Mouse (Mus musculus) liver, adult (tissue): ENCODE data around the gene Osbpl5.

Experiments used
- GATA4 ChIP-seq: IDR thresholded peaks from 2 replicates; pipeline ENCODE4 v1.6.1; 2014; ENCODE audit warnings: mild to moderate bottlenecking, low read length; ENCODE audit not compliant: insufficient replicate concordance

Gene Osbpl5

DNA sequence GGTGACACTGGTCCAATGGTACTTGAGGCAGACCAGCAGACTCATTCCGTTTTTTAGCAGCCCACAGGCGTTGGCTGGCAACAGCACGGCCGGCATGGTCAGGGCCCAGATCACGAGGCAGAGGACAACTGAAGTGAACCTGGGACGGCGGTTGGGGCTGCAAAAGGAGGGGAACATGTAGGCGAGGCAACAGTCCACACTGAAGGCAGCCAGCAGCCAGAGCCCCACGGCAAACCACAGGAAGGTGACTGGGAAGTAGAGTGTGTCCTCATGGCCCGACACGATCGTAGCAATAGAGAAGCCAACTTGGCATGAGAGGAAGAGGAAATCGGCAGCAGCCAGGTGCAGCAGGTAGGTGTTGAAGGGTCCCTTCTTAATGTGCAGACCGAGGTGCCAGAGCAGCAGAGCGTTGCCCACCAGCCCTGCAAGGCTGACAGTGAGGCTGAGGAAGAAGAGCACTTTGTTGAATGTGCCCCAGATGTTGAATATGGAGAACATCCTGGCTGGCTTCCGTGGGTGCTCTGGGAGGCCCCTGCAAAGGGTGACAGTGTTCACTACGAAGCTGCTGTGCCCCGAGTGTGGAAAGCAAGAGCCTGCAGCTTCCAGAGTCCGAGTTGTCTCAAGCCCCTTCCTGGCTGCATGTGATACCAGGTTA is 8.2 kb upstream of the Osbpl5 start:
- no peak for TF ChIP-seq GATA4

DNA sequence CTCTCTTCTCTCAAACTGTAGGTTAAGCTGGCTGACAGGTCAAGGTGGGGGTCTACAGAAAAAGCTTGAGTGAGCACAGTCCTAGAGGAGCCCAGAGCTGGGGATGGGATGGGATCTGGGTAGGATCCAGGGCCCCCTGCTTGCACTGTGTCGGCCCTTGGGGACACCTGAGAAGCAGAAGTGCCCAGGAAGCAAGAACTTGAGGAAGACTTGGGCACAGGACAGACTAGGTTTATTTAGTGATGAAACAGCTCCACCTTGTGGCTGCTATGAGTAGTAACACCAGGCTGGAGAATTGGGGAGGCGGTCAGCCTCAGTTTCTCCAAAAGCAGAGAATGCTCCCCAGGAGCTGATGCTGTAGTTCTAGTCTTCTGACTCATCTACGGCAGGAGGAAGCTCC is 7.0 kb upstream of the Osbpl5 start:
- TF ChIP-seq GATA4 = no peak

GRCm38 (mm10) chr7:143758956-143759355 is 2.2 kb upstream of the Osbpl5 start:
- no peak for TF ChIP-seq GATA4

DNA sequence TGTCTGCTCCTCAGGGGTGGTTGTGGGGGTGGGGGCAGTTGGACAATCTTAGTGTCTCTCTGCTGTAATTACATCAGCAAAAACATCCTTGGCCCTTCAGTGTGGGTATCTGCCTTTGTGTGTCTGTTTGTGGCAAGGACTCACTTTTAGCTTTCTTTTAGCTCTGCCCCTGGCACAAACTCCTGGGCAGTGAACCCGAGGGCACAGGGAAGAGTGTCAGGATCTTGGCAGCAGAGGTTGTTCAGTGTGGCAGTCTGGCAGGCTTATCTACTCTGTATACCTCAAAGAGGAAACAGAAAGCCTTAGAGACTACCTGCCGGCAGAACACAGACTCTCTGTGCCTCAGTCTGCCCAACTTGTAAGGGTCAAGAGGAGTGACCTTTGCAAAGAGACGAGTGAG is 911 bp upstream of the Osbpl5 start:
- no peak for TF ChIP-seq GATA4

DNA sequence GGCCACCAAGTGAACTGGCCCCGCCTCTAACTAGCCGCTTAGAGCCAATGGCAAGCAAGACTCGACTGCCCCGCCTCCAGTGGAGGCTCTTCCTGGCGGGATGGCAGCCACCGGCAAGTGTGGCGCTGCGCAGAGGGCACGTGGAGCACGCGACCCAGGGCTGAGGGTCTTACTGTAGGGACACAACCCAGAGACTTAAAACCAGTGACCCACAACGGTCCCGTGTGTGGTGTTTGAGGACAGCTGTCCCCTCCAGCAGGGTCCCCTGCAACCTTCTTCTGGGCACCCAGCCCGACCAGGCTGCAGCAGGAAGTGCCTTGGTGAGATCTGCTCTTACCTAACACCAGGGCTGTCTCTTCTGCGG is 224 bp upstream of the Osbpl5 start:
- no peak for TF ChIP-seq GATA4

DNA sequence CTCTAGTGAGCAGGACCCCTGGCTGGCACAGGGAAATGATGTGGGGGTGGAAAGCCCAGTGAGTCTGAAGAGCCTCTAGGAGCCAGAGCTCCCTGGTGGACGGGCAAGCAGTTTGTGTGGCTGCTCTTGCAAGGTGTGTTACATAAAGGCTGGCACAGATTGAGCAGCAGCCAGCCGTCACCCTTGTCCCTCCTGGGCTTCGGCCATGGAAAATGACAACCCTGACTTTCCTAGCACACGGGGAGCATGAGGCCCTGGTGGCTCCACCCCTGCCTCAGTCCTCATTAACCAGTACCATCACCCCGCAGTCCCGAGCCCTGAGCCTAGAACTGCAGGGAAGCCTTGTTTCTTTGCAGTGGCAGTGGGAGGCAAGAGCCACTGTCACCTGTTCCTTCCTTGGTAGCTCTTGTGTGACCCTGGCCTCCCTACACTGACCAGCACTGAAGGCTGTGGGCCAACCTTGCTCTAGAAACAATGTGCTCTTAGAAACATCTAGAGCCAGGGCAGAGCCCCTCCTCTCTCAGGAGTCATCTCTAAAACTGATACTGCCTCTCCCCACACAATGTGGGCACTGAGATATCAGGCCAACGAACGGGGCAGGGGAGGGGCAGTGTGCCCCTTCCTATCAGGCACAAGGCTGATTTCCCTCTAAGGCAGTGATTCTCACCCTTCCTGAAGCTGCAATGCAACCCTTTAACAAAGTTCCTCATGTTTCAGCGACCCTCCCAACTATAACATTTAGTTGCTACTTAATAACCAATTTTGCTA is 1.2 kb downstream of the Osbpl5 start:
- TF ChIP-seq GATA4 = no peak

- no peak for TF ChIP-seq GATA4
These were observed 2.6 kb downstream of the Osbpl5 start for GRCm38 (mm10) chr7:143753990-143754715.

DNA sequence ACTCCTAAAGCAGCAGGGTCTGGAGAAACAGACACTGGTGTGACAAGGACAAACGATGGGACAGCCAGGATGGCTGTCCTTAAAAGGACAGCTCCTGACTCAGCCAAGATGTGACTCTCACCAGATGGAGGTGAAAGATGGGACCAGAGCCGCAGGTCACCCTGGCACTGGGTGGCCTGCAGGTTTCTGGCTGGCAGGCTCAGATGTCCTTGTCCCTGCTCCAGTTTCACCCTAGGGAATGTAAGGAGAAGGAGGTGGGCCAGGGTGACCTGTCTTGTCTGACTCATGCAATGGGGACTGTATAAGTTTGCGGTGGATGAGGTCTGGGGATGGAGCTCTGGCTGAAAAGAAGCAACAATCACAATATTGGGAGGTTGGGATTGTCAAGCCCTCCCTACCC is 4.2 kb downstream of the Osbpl5 start:
- no peak for TF ChIP-seq GATA4

GRCm38 (mm10) chr7:143752056-143752455 is 4.7 kb downstream of the Osbpl5 start:
- TF ChIP-seq GATA4 = peak; percentile 69; the same call in 1 of the 2 replicates

- TF ChIP-seq GATA4 = no peak; the same call in 1 of the 2 replicates
These were observed 5.4 kb downstream of the Osbpl5 start for GRCm38 (mm10) chr7:143751380-143751779.

DNA sequence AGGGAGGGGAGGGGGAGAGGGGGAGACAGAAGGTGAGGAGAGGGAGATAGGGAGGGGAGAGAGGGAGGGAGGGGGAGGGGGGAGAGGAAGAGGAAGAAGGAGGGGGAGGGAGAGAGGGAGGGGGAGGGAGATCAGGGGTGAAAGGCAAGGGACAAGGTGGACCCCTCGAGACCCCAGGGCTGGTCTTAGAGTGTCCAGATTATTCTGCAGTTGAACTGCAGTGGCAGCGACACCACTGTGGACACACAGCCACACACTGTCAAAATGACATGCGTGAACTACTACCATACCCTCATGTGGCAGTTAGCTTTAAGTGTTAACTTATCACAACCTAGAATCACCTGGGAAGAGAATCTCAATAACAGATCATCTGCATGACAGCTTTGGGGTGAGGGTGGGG is 7.7 kb downstream of the Osbpl5 start:
- TF ChIP-seq GATA4 = no peak

DNA sequence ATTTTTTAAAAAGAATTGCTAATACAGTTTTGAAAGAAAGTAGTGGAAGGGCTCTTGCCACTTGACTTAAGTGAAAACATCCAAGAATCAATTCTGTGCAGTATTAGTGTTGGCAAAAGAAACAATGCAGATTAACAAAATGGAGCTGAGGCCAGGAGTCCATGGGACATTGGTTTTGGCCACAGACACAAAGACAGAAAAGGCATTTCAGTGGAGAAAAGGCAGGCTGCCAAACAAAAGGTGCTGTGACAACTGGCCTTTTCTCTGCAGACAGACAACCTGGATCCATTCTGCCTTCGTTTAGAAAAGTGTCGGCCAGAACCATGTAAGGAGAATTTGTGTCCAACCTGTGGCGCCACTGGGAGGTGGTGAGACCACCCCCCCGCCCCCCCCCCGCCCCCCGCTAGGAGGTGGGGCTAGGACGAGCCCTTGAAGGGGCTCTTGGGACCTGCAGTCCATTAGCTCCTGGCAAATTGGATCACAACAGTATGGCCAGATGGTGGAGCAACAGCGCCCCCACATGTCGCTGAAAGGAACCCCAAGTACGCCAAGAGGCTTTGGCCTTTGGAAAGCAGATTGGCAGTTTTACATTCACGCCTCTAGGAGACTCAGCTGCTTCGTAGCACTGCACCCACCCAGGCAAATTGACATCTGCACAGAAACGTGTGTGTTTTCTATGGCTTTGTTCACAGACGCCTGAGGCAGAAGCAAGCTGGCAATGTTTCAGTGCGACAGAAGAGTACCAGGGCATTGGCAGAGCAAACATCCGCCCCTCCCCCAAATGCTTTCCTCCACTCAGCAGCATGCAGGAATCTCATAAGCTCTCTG is 8.5 kb downstream of the Osbpl5 start:
- no peak for TF ChIP-seq GATA4

DNA sequence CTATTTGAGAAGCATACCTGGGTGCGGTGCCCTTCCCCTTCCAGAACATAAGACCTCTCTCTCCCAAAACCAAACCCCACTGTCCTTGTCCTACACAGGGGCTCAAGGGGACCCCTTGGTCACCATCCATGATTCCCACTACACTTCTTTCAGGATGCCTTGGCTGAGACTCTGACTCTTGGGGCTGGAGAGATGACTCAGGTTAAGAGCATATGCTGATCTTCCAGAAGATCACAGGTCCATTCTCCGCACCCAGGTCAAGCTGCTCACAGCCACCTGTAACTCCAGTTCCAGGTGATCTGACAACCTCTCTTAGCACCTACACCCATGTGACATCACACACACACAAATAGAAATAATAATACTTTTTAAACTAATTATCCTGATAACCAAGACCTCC is 16.1 kb downstream of the Osbpl5 start:
- no peak for TF ChIP-seq GATA4

- TF ChIP-seq GATA4 = peak; percentile 47; the same call in 1 of the 2 replicates
These were observed 17.0 kb downstream of the Osbpl5 start for GRCm38 (mm10) chr7:143739511-143740461.
